Mouse (Mus musculus) limb, embryonic 15.5 days (tissue): Measurements from ENCODE around the gene Otulin. TPM values are rescaled to one million over a fixed set of nuclear protein-coding genes. Genes with fewer than 3 reads are reported as not detected.
A peak's percentile ranks its signal among the peaks of the same experiment; 100 is the strongest.

ENCODE experiments used
- ATAC-seq: fragments of 200-750 bp; cut with Nextera tagmentation; 2 replicates; pipeline ENCODE4 v1.8.0; 2017; ENCODE audit warnings: low read depth, moderate TSS enrichment; ENCODE audit not compliant: insufficient number of reproducible peaks, low FRiP score, low TSS enrichment
- H3K27ac ChIP-seq: fragments of 300-500 bp; sonication (generic); 2 replicates; pipeline ENCODE4 v1.5.1; 2015; ENCODE audit warnings: moderate library complexity, mild to moderate bottlenecking, inconsistent platforms
- H3K27me3 ChIP-seq: fragments of 300-500 bp; sonication (generic); 2 replicates; pipeline ENCODE4 v1.6.1; 2015; ENCODE audit warnings: inconsistent platforms
- H3K36me3 ChIP-seq: fragments of 300-500 bp; sonication (generic); 2 replicates; pipeline ENCODE4 v1.6.1; 2015; ENCODE audit warnings: inconsistent platforms
- H3K4me1 ChIP-seq: fragments of 300-500 bp; sonication (generic); 2 replicates; pipeline ENCODE4 v1.6.1; 2015; ENCODE audit warnings: inconsistent platforms
- H3K4me2 ChIP-seq: fragments of 300-500 bp; sonication (generic); 2 replicates; pipeline ENCODE4 v1.6.1; 2015; ENCODE audit warnings: mild to moderate bottlenecking, inconsistent platforms
- H3K4me3 ChIP-seq: fragments of 300-500 bp; sonication (generic); 2 replicates; pipeline ENCODE4 v1.5.1; 2015; ENCODE audit warnings: mild to moderate bottlenecking, inconsistent platforms
- H3K9ac ChIP-seq: fragments of 300-500 bp; sonication (generic); 2 replicates; pipeline ENCODE4 v1.6.1; 2015; ENCODE audit warnings: inconsistent platforms
- H3K9me3 ChIP-seq: fragments of 300-500 bp; sonication (generic); 2 replicates; pipeline ENCODE4 v1.6.1; 2016; ENCODE audit warnings: inconsistent platforms
- WGBS: fragments of 180-500 bp; shearing (Covaris S2); methylation state at CpG from one replicate; pipeline ENCODE4 v1.1.7; 2015; 5-methylcytosine and 5-hydroxymethylcytosine counted together
- polyA plus RNA-seq: library from polyadenylated mRNA; unstranded; fragments of >200 nt; fragmentation: Nextera tagmentation; extraction: Ambion mirVana; gene quantifications from 2 replicates; pipeline ENCODE4 v1.2.1, GENCODE M21; 2015

The Otulin gene
- polyA plus RNA-seq, 1 experiment from 2014 or later = 32.5 TPM

DNA sequence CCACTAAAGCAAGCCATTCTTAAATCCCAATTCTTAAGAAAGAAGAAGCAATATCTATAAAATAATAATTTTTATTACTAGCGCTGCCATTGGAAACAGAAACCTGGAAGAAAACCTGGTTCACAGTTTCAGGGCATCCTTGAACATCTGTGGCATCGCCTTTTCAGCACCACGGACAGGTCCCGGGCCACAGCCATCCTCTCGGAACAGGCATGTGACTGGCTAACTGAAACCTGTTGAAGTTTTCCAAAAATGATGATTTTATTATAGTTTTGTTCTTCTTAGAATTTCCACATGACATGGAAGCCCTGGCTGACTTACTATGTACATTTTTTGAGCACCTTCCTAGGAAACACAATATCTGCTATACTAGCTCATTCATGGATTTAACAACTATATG is 24.5 kb upstream of the Otulin start:
- no peak overlapping the region for H3K9ac ChIP-seq
- 18% methylated on average over 5 of the region's 5 CpGs for WGBS
- H3K36me3 ChIP-seq = 0 out of 2 replicates have a peak, but pooled peaks cover 5% of the 10 kb centered on the region
- no peak overlapping the region for H3K27ac ChIP-seq
- H3K4me1 ChIP-seq = no peaks in the 10 kb centered on the region
- no peak for ATAC-seq
- no peaks in the 10 kb centered on the region for H3K9me3 ChIP-seq
- no peak overlapping the region for H3K4me2 ChIP-seq
- H3K27me3 ChIP-seq = no peaks in the 10 kb centered on the region
- no peak overlapping the region for H3K4me3 ChIP-seq

DNA sequence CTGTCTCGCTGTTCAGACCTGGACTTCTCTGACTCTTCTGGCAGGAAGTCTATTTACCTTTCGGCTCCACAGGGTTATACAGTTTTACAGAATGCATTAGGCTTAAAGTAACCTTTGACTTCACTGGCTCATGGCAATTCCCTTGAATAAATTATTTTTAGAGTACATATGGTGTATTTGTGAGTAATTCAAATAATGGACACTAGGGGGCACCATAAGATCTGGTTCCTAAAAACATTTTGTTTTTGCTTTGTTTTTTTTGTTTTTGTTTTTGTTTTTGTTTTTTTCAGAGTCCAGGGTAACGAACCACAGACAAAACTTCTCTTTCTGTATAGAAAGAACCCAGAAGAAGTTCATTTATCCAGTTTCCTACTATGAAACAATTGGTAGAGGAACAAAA is 17.2 kb upstream of the Otulin start:
- Histone ChIP-seq H3K36me3 (no peaks in the 10 kb centered on the region), H3K4me1 (no peaks in the 10 kb centered on the region), H3K9me3 (no peaks in the 10 kb centered on the region), H3K27ac (no peak overlapping the region), H3K4me2 (no peak overlapping the region), H3K9ac (no peak overlapping the region), H3K27me3 (no peaks in the 10 kb centered on the region), H3K4me3 (no peak overlapping the region)
- WGBS = 43% methylated on average over 3 of the region's 3 CpGs
- no peak for ATAC-seq

DNA sequence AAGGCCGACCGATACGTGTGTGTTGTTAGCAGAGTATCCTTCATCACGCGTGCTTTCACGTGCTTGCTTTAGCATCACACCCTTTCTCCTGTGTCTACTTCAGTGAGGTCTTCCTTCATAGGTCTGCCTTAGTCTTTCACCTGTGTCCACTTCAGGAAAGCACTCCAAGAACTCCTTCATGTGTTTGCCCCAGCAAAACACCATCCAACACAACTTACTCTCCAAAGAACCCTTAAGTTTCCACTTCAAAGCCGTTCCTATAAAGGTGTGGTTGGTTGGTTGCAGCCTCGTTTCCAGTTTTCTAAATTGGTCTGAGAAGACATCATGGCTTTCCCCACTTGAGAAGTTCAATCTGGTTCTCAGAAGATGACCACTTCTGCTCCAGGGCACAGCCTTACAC is 16.2 kb upstream of the Otulin start:
- Histone ChIP-seq H3K9ac (no peak overlapping the region), H3K27ac (no peak overlapping the region), H3K36me3 (no peaks in the 10 kb centered on the region), H3K4me2 (no peak overlapping the region), H3K4me3 (no peak overlapping the region), H3K4me1 (no peaks in the 10 kb centered on the region), H3K27me3 (no peaks in the 10 kb centered on the region), H3K9me3 (no peaks in the 10 kb centered on the region)
- WGBS = 94% methylated on average over 8 of the region's 8 CpGs
- ATAC-seq = no peak

DNA sequence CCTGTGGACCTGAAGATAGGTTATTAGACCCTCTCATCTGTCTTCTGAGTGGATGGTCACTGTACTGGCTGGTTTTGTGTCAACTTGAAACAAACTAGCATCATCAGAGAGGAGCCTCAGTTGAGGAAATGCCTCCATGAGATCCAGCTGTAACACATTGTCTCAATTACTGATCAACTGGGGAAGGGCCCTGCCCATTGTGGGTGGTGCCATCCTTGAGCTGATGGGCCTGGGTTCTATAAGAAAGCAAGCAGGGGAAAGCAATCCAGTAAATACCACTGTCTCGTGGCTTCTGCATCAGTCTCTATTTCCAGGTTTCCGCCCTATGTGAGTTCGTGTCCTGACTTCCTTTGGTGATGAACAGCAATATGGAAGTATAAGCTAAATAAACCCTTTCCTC is 14.8 kb upstream of the Otulin start:
- Histone ChIP-seq H3K27me3 (no peaks in the 10 kb centered on the region), H3K4me1 (no peaks in the 10 kb centered on the region), H3K36me3 (no peaks in the 10 kb centered on the region), H3K9me3 (no peaks in the 10 kb centered on the region), H3K4me3 (no peak overlapping the region), H3K27ac (no peak overlapping the region), H3K4me2 (no peak overlapping the region), H3K9ac (no peak overlapping the region)
- 75% methylated on average over 3 of the region's 3 CpGs for WGBS
- ATAC-seq = no peak

DNA sequence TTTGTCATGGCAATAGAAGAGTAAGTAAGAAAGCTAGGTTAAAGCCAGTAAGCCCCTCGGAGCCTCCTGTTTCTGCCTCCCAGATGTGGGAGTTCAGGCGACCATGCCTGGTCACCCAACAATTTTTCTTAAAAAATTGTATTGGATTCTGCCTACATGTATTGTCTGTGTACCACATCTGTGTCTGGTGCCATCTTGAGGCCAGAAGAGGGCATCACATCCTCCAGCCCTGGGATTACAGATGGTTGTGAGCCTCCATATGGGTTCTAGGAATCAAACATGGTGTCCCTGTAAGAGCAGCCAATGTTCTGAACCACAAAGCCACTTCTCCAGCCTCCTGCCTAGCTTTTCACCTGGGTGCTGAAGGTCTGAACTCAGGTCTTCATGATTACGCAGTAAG is 12.4 kb upstream of the Otulin start:
- no peaks in the 10 kb centered on the region for H3K27me3 ChIP-seq
- no peaks in the 10 kb centered on the region for H3K36me3 ChIP-seq
- 89% methylated on average over 3 of the region's 3 CpGs for WGBS
- no peak overlapping the region for H3K9ac ChIP-seq
- no peak overlapping the region for H3K27ac ChIP-seq
- no peak overlapping the region for H3K4me3 ChIP-seq
- H3K4me2 ChIP-seq = no peak overlapping the region
- no peaks in the 10 kb centered on the region for H3K4me1 ChIP-seq
- no peaks in the 10 kb centered on the region for H3K9me3 ChIP-seq
- no peak for ATAC-seq

DNA sequence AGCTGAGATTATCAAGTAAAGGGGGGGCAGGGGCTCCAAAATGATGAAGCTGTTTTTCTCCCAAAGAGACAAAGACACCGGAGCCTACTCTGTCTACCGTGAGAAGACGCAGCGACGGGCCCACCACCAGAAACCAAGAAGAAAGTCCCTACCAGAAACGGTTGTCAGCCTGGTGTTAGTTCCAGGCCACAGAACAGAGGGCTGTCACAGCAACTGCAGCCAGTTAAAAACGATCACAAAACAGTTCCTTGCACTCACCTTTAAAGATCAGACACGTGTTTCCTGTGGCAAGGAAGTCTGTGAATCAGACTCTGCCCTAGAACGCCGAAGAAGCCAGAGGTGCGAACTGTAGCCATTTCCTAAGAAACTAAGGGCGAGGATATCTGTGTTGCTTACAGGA is 10.7 kb upstream of the Otulin start:
- Histone ChIP-seq H3K36me3 (no peaks in the 10 kb centered on the region), H3K27me3 (no peaks in the 10 kb centered on the region), H3K9me3 (no peaks in the 10 kb centered on the region), H3K4me1 (no peaks in the 10 kb centered on the region), H3K9ac (no peak overlapping the region), H3K4me3 (no peak overlapping the region), H3K27ac (no peak overlapping the region), H3K4me2 (no peak overlapping the region)
- ATAC-seq = no peak
- 62% methylated on average over 12 of the region's 12 CpGs for WGBS

DNA sequence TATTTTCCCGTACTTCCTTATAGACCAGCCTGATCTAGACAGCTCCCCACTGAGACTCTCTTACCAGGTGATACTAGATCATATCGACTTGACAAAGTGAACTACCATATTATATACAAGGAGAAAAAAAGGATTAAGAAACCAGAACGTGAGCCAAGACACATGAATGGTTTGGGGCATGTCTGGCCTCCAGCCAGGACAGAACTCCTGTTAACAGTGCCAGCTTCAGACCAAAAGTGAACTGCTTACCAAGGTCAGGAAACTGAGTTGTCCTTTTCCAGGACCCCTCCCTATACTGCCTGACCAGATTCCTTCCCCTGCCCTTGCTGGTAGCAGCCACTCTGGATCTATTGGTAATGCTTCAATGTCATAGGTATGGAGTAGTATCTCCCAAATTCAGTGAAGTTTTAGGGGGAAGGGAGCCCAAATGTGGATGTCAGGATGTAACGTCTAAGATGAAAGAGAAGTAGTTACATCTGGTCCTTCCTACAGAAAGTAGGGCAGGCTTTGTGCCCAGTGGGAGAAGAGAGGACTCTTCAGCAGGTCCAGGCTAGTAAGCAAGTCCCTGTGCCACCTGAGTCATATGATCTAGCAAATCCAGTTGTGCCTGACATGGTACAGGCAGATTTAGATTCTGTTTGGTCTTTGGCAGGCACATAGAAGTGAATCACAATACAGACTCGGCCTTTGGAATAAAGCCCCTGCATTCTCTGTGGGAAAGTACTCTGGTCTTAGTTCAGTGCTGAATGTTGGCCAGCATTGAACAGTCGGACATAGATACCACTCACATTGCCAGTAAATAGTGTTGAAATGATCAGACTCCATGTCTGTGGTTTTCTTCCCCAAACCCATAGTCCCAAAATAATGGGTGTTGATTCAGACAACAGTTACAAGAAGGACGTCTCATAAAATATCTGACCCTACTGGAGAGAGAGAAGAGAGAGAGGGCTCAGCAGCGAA is 3.7 kb upstream of the Otulin start:
- Histone ChIP-seq H3K4me3 (no peak overlapping the region), H3K4me1 (peaks cover 11% of the 10 kb centered on the region), H3K4me2 (no peak overlapping the region), H3K27me3 (no peaks in the 10 kb centered on the region), H3K27ac (no peak overlapping the region), H3K9ac (no peak overlapping the region), H3K36me3 (no peaks in the 10 kb centered on the region), H3K9me3 (no peaks in the 10 kb centered on the region)
- no peak for ATAC-seq
- 72% methylated on average over 8 of the region's 8 CpGs for WGBS

DNA sequence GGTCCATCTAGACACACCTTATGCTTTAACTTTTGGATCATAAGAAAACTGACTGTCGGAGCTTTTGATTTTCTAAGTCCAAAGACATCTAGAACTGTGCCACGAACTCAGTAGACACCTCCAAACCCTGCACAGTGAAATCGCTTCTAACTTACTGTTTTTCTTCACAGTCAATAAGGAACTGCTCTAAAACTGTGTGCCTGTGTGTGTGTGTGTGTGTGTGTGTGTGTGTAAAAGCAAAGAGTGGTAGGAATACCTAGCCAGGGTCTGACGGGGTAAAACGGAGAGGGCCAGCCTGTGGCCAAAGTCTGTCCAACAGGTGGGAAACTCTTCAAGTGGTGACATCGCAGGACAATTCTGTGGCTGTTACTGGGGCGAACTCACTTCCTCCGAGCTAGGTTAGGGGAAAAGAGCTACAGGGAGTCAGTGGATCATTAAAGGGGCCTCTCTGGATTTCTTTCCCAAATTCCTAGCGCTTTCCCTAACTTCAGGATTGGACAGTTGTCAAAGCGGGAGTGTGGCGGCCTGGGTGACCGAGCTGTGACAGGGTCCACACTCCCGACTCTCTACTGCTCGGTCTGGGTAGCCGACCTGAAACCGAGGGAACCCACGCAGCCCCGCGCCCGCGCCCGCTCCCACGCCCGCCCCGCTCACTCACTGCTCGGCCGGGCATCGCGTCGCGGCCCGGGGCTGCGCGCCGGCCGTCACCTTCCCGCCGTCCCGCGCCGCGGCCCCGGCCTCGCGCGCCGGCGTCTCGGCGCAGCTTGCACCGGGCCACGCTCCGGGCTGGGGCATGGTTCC is 493 bp downstream of the Otulin start:
- peak; percentile 52 for ATAC-seq
- Histone ChIP-seq H3K27me3 (no peaks in the 10 kb centered on the region), H3K27ac (peak overlapping the region; percentile 75), H3K36me3 (peaks cover 14% of the 10 kb centered on the region), H3K4me3 (peak overlapping the region; percentile 96), H3K9ac (peak overlapping the region; percentile 89), H3K4me2 (peak overlapping the region; percentile 79), H3K4me1 (peaks cover 17% of the 10 kb centered on the region), H3K9me3 (no peaks in the 10 kb centered on the region)
- WGBS = 2% methylated on average over 52 of the region's 53 CpGs

DNA sequence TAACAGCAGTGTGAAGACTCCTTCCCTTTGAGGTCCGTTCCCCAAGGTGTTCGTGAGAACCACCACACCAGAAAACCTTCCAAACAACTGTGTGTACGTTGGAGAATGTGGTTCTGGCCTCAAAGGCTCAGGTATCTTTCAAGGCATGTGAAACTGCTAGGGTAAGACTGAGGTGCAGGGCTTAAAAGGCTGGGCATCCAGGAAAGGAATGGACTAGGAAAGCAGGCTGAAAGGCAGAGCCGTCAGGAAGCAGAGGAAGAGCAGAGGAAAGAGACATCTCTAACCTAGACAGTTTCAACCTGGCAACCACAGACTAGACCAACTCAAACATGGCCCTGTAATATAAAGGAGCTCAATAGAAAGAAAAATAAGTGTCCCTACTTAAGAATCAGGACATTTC is 1.4 kb downstream of the Otulin start:
- 72% methylated on average over 4 of the region's 4 CpGs for WGBS
- no peaks in the 10 kb centered on the region for H3K27me3 ChIP-seq
- H3K4me2 ChIP-seq = peak overlapping the region; percentile 79
- H3K4me1 ChIP-seq = peaks cover 16% of the 10 kb centered on the region
- no peak overlapping the region for H3K9ac ChIP-seq
- no peak for ATAC-seq
- H3K36me3 ChIP-seq = peaks cover 14% of the 10 kb centered on the region
- H3K4me3 ChIP-seq = peak overlapping the region; percentile 96; the same call in 1 of the 2 replicates
- no peaks in the 10 kb centered on the region for H3K9me3 ChIP-seq
- H3K27ac ChIP-seq = no peak overlapping the region

DNA sequence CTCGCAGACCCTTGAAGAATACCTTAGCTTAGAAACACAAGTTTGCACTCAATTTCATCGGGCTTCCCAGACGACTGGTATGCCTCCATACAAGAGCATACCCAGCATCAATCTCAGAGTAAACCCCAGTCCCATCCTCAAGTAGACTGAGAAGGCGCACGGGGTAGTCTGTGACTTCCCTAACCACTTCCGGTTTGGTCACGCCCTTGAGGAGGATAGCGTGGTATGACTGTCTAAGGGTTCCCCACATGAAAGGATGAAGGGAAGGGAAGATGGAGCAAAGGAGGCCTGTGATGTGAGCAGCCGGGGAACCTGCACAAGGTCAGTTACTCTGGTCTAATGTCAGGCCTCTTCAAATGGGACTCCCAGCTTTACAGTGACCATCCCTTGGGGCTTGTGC is 2.7 kb downstream of the Otulin start:
- 91% methylated on average over 9 of the region's 9 CpGs for WGBS
- peaks cover 20% of the 10 kb centered on the region for H3K36me3 ChIP-seq
- ATAC-seq = no peak
- H3K9me3 ChIP-seq = no peaks in the 10 kb centered on the region
- H3K9ac ChIP-seq = no peak overlapping the region
- H3K4me3 ChIP-seq = no peak overlapping the region
- H3K27me3 ChIP-seq = no peaks in the 10 kb centered on the region
- H3K4me2 ChIP-seq = no peak overlapping the region
- peaks cover 15% of the 10 kb centered on the region for H3K4me1 ChIP-seq
- no peak overlapping the region for H3K27ac ChIP-seq

DNA sequence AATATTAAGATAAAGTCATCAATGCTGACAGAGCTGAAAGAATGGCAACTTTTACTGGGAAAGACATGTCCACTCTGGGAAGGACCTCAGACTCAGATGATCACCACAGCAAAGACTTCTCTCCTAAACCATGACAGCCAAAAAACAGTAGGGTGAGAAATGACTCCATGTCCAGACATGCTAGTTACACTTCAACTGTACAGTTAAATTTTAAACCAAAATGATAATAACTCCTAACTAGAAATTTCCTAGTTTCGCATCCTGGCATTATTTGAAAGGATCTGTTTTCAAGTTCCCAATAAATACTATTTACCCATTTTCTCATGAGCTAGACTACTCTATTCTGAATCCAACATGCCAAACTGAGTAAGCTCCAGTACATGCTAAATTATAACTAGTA is 4.2 kb downstream of the Otulin start:
- Histone ChIP-seq H3K4me3 (no peak overlapping the region), H3K9me3 (no peaks in the 10 kb centered on the region), H3K4me2 (no peak overlapping the region), H3K36me3 (peaks cover 25% of the 10 kb centered on the region), H3K27me3 (no peaks in the 10 kb centered on the region), H3K4me1 (peaks cover 15% of the 10 kb centered on the region), H3K9ac (no peak overlapping the region), H3K27ac (no peak overlapping the region)
- no peak for ATAC-seq
- 96% methylated on average over 1 of the region's 1 CpGs for WGBS

DNA sequence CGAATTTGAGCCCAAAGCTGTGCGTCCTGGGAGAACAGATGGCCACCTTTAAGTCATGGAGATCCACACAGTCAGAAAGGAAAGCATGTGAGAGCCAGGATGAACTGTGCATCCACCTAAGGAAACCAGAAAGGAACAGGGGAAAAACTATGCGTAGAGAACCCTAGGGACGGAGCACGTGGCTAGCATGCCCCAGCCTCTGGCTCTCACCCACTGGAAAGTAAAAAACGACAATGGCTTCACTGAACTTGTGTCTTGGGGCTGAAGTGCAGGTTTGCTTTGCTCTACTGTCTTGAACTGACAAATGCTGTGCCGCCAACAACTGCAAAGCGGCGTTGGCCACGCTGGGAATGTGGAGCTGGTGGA is 4.6 kb downstream of the Otulin start:
- H3K9me3 ChIP-seq = no peaks in the 10 kb centered on the region
- H3K4me2 ChIP-seq = no peak overlapping the region
- WGBS = 91% methylated on average over 10 of the region's 10 CpGs
- no peaks in the 10 kb centered on the region for H3K27me3 ChIP-seq
- H3K9ac ChIP-seq = no peak overlapping the region
- H3K36me3 ChIP-seq = peaks cover 29% of the 10 kb centered on the region
- H3K27ac ChIP-seq = no peak overlapping the region
- no peak overlapping the region for H3K4me3 ChIP-seq
- ATAC-seq = no peak
- peaks cover 15% of the 10 kb centered on the region for H3K4me1 ChIP-seq
